Mouse (Mus musculus) left cerebral cortex, adult 2 months (tissue): Measurements from ENCODE around the gene Jmjd7. TPM values are rescaled to one million over a fixed set of nuclear protein-coding genes. Genes with fewer than 3 reads are reported as not detected.
A peak's percentile ranks its signal among the peaks of the same experiment; 100 is the strongest.

Source experiments
- DNase-seq, 2 experiments: peaks; one replicate each; pipeline ENCODE4 v3.0.0; 2021 to 2022; ENCODE audit warnings: low spot score in 2 of 2, mixed read lengths in 1 of 2; ENCODE audit errors: extremely low spot score in 1 of 2
- H3K27ac ChIP-seq: fragments of 200-600 bp; 2 replicates; pipeline ENCODE4 v1.8.1; 2022
- H3K4me3 ChIP-seq: fragments of 200-600 bp; 2 replicates; pipeline ENCODE4 v1.8.1; 2022
- CTCF ChIP-seq: fragments of 200-600 bp; IDR thresholded peaks from 2 replicates; pipeline ENCODE4 v1.8.1; 2022; ENCODE audit warnings: antibody characterized with exemption, mild to moderate bottlenecking, moderate library complexity
- intact Hi-C: fragments of 180-260 bp; cut with DNase I; formaldehyde crosslinking; loops from one replicate; pipeline ENCODE4 v1.15.1; 2025
- long read RNA-seq, 2 experiments: library from polyadenylated mRNA; stranded (forward); transcript quantifications; one replicate each; pipeline ENCODE4 v2.0.0; 2021; ENCODE audit warnings: borderline mapping rate in 2 of 2
- total RNA-seq, 2 experiments: library from RNA; stranded (reverse); gene quantifications; 2 replicates each; pipeline ENCODE4 v1.2.3; 2021

Jmjd7 gene
- 1 to 10 TPM; 4.7 to 6.9 TPM for total RNA-seq
- long read RNA-seq, experiment 1, partial matches to known transcripts = 0 of 2 reads
- long read RNA-seq, experiment 1, other reads (novel, unspliced or antisense) = 1 of 2 reads
- long read RNA-seq, experiment 2, partial matches to known transcripts = 1 of 5 reads
- long read RNA-seq, experiment 2, other reads (novel, unspliced or antisense) = 1 of 5 reads

DNA sequence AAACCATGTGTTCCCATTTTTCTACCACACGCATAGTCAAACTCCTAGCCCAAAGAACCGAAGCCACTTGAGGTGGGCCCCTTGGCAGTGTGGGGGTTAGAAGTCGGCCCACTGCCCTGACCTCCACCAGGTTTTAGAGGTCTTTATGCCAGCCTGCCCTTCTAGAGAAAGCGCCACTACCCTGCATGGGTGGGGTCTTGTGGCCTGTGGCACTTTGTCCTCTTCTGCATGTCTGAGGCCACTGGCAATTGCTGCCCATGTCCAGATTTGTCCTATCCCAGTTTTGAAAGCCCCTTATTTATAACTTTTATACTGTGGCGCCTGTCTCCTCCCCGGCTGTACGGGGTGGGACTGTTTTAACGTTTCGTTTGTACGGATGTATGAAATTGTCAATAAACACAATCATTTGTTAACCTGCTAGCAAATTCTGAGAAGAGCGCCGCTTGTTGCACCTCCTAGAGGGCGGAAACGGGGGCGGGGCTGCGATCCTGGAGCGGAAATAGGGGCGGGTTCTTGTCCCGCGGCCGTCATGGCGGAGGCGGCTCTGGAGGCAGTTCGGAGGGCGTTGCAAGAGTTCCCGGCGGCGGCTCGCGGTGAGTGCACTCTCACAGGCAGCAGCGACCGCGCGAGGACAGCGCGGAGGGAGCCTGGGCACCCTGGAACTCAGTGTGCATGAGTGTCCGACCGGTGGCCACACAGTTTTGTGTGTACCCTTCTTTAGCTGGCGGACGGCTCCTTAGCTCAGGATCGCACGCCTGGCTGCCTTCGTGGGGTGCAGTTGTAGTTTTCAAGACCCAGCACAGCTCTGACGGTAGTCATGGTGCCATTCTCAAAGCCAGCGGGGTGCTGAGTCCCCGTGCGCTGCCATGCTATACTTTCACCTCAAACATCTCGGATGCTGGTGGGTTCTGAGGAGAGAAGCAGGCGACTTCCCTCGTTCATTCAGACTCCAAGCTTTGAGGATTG, at the start of gene Jmjd7, which contains the start of gene Gm28042:
TSS of gene Jmjd7 (plus strand) at position 500 of the 966 bp plus-strand sequence.
TSS of gene Gm28042 (plus strand) at position 510 of the 966 bp plus-strand sequence.
- H3K4me3 ChIP-seq = peak within 1 kb of the TSS; percentile 59
- no peak for TF ChIP-seq CTCF
- DNase-seq = peak; percentile 88 to 89
- intact Hi-C loops = no loop called here
- H3K27ac ChIP-seq = peak within 1 kb of the TSS; percentile 93

DNA sequence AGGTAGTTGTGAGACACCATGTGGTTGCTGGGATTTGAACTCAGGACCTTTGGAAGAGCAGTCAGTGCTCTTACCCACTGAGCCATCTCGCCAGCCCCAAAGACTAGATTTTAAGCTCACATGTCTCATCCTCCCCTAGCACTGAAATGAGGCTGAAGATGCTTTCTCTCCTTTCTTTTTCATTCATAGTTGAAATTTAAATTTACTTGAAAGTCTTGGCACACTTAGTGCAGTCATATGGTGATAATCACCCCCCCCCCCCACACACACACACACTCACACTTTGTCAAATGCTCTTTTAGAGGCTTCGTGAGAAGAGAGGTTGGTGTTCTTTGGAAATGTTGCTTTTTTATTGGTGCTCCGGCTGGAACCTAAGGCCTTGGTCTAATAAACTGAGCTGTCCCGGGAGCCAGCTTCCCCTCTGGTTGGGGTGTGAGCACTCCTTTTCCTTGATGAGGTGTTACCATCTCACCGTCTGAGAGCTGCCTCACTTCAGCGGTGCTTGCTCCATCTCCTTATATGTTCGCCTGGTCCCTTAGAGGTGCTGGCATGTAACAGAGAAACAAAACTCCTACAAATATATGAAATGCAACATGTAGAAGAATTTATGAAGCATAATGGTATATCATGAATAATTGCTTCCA, 46.8 kb upstream of the Jmjd7 start:
- Histone ChIP-seq H3K4me3 (no peak overlapping the region), H3K27ac (no peak overlapping the region)
- intact Hi-C loops = no loop called here
- no peak for TF ChIP-seq CTCF
- DNase-seq = no peak

DNA sequence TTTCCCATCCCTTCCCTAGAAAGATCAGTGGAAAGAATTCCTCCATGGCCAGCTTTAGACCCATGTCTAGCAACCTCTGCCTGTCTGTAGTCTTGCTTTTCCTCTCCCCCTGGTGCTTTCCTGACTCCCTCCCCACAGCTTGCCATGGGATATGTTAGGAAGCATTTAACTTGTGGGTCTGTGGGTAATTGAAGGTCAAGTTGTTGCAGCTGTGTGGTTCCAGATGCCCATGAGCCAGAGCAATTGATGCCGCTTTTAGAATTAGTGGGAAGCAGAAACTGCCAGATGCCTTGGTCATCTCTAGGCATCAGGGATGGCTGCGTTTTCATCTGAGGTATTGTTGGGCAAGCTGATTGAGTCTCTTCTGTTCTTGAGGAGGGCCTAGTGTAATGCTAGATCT, 45.7 kb upstream of the Jmjd7 start:
- Histone ChIP-seq H3K4me3 (no peak overlapping the region), H3K27ac (no peak overlapping the region)
- TF ChIP-seq CTCF = no peak
- intact Hi-C loops = no loop called here
- DNase-seq = no peak

DNA sequence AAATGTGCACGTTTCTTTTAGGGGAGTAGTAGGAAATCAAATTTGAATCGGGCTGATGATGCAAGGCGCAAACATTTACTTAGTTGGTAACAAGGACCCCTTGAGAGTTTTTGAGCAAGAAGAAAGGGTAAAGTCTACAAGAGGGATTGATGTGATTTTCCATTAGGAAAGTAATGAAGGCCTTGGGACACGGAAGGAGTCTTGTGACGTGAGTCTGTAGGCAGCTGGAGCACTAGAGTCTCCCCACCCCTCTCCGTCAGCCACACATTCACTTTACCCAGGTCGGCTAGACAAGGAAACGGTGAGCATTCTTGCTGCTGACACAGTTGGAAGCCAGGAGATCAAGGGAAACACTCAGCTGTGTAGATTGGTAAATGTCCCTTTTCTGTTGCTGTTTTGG, 41.4 kb upstream of the Jmjd7 start:
- no peak for DNase-seq
- intact Hi-C loops = no loop called here
- no peak overlapping the region for H3K27ac ChIP-seq
- H3K4me3 ChIP-seq = no peak overlapping the region
- TF ChIP-seq CTCF = no peak

DNA sequence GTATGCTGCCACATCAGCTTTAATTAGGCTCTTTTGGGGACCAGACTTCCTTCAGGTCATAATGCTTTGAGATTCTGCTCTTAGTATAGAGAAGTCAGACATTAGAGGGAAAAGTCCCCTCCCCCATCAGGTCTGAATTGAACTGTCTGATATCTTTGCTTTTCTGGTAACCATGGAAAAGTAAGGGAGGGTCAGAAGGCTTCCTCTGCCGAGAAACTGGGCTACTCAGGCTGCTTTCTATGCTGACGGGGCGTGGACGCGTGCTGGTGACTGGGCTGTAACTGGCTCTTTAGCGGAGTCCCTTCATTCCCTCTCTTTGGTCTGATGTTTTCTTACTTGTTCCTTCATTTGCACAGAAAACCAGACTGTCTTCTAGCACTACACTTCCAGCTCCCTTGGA, 40.9 kb upstream of the Jmjd7 start:
- H3K4me3 ChIP-seq = no peak overlapping the region
- intact Hi-C loops = no loop called here
- no peak for TF ChIP-seq CTCF
- no peak overlapping the region for H3K27ac ChIP-seq
- DNase-seq = no peak

DNA sequence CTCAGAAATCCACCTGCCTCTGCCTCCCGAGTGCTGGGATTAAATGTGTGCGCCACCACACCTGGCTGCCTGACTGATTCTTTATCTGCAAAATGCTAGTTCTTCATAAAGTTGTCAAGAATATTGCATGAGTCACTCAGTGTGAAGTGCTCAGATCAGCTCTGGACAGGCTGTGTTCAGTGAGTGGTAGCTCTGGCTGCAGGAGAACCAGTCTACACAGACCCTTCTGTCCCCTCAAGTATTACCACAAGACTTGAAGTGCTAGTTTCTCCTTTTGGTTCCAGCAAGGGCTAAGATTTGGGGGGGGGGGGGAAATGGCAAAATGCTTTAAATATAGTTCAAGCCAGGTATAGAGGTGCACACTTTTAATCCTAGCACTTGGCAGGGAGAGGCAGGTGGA, 39.8 kb upstream of the Jmjd7 start:
- DNase-seq = no peak
- intact Hi-C loops = no loop called here
- Histone ChIP-seq H3K27ac (no peak overlapping the region), H3K4me3 (no peak overlapping the region)
- no peak for TF ChIP-seq CTCF

DNA sequence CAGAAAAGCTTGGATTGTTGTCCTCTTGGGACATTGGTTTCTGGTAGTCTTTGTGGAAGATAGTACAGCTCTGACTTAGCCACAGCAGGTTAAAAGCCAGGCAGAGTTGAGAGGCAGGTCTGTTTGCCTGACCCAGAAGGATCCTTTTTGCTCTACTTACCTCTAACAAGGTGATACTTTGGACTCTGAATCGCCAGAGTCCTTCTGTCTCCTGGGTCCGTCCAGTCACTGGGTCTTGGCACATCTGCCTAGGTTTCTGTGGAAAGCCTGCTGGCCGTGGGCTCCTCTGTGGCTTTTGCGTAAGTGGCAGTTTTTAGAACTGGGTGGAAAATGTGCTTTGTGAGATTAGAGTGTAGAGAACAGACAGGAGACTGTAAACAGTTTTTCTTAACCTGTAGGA, 38.3 kb upstream of the Jmjd7 start:
- TF ChIP-seq CTCF = no peak
- H3K27ac ChIP-seq = no peak overlapping the region
- DNase-seq = no peak
- no peak overlapping the region for H3K4me3 ChIP-seq
- intact Hi-C loops = no loop called here

DNA sequence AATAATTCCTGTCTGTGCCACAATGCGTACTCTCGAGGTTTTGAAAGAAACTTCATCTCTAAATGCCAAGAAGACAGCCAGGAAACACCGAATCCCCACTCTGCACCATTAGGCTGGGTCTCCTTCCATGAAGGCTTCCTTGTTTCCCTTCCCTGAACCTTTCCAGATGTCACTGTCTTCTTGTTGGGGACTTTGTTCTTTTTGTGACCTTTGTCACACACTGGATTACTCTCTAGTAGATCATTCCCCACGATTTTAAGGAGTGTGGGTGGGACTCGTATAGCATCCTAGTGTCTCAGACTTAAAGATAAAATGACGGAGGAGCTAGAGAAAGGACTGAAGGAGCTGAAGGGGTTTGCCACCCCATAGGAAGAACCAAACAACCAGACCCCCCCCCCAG, 36.4 kb upstream of the Jmjd7 start:
- intact Hi-C loops = no loop called here
- Histone ChIP-seq H3K4me3 (no peak overlapping the region), H3K27ac (no peak overlapping the region)
- no peak for DNase-seq
- TF ChIP-seq CTCF = no peak

DNA sequence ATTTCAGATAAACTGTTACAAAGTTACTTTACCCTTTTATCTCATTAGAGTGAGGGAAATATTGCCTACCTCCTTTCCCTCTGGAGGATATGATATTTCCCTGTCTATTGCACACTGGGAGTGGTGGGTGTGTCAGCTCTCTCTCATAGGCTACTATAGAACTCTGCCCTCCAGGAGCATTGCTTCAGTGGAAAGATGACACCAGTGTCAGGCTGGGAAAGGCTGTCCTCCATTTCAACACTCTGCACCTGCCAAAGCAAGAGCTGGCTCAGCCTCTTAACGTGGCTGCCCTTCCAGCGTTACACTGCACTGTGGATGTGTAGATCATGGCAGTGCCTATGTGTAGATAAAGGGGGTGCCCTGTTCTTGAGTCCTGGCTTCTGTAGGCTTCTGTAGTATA, 34.9 kb upstream of the Jmjd7 start:
- Histone ChIP-seq H3K4me3 (no peak overlapping the region), H3K27ac (no peak overlapping the region)
- no peak for TF ChIP-seq CTCF
- intact Hi-C loops = no loop called here
- DNase-seq = no peak

DNA sequence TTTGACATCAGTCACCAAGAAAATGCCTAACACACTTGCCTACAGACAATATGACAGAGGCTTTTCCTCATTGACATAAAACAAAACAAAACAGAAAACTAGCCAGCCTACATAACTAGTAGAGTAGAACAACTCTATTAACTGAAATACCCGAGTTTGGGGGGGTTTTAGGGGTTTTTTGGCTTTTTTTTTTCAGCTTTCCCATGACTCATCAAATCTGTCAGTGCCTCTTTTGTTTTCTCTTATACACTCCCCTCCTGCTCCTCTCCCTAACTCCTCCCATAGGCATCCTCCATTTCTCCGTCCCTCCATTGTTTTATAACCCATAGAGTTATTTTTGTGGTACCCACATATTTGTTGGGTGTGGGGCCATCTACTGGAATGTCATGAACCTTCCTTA, 33.8 kb upstream of the Jmjd7 start:
- Histone ChIP-seq H3K27ac (no peak overlapping the region), H3K4me3 (no peak overlapping the region)
- intact Hi-C loops = no loop called here
- DNase-seq = no peak
- TF ChIP-seq CTCF = no peak

DNA sequence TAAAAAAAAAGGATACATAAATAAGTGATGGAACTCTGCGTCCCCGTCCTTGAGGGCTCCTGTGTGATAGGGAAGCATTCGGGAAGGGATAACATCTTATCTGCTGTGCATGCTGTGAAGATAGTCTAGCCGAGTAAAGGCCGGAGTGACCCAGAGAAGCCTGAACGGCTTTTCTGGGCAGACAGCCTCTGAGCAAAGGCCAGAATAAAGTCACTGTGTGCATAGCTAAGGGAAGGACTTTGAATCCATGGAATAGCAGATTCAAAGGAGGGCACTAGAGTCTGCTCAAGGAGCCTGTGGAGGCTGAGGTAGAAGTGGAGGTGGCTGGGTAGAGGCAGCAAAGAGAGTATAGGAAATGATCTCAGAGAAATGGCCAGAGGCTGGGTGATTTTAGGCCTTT, 32.4 kb upstream of the Jmjd7 start:
- TF ChIP-seq CTCF = no peak
- intact Hi-C loops = loop anchor here (2.0 kb wide), 1 partner anchor 22 kb away; the partner anchor contains the start of gene Mapkbp1
- H3K27ac ChIP-seq = no peak overlapping the region; the same call in 1 of the 2 replicates
- no peak for DNase-seq
- H3K4me3 ChIP-seq = no peak overlapping the region
